Mouse (Mus musculus): ENCODE measurements around the gene Zmynd8.

The Zmynd8 gene

DNA sequence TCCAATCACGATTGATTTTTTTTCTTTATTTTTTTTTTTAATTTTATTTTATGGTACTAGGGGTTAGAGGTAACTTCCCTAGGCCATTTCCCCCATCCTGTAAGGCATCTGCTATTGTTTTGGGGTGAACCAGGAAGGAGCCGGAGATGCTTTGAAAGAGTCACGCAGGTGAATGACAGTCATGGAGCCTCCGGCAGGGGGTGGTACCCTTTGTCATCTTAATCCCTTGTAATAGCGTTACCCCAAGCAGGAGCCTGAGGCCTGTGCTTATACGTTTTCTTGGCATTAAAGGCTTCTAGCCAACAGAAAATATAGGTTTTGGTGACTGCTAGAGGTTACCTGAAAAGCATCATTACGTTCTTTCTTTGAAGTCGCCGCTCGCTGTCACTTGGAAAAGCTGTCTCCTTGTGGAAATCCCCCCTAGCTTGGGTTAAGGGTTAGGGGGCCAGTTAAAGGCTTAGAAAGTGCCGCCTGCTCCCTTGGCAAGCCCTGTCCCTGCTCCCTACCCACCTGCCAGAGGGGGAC is 157.2 kb downstream of the Zmynd8 start:
- no peak for DNase-seq

DNA sequence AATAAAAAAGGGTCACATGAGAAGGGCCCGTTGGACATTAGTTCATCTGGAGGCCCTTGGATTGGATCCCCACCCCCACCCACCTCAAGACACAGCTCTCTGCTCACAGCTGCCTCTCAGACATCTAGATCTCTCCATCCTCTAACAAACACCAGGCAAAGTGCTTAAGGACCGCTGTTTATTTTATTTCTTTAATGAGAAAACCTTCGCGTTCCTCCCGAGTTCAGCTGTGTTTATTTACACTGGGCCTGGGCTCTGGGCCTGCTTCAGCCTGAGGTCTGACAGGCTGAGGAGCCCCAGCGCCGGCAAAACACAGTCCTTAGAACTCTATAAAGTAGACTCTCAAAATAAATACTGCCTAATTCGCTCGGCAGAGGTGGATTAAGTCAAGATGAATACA is 157.8 kb downstream of the Zmynd8 start:
- no peak for DNase-seq

DNA sequence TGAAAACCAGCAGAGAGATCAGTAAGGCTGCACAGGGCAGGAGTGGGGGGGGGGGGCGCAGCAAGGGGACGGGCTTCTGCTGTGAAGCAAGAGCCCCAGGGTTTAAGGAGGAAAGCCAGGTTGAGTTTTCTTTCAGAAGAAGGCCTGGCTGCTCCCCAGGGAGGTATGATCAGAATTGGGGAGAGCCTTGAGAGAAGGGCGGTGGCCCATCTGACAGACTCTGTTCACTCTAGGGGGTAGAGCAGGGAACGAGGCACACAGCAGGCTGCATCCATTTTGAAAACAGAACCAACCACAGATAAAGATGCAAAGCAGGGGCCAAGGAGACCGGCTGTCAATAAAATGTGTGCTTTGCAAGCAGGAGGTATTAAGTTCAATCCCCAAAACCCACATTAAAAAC is 158.4 kb downstream of the Zmynd8 start:
- no peak for DNase-seq

DNA sequence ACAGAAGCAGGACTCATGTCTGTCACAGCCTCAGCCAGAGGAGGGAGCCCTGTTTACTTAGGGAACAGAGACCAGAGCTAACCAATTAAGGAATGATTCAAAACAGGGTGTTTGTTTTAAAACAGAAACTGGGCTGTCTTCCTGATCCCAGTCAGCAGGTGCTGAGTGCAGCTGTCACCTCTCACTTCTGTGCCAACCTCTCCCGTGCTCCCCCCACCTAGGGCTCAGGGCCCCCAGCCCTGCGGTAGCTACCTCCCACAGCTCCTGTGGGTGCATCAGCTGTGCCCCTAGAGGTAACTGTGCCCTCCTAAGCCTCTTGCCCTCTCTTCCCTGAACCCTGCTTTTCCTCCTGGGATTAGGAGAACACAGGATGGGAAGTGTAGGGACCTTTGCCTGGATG is 162.5 kb downstream of the Zmynd8 start:
- DNase-seq: no peak
